Mouse (Mus musculus) lung, postnatal 36 days (tissue): ENCODE results near the gene Usp54.

ENCODE experiments used
- DNase-seq: peaks from one replicate; pipeline ENCODE4 v3.0.0; 2022; ENCODE audit warnings: mixed read lengths

Gene Usp54

DNA sequence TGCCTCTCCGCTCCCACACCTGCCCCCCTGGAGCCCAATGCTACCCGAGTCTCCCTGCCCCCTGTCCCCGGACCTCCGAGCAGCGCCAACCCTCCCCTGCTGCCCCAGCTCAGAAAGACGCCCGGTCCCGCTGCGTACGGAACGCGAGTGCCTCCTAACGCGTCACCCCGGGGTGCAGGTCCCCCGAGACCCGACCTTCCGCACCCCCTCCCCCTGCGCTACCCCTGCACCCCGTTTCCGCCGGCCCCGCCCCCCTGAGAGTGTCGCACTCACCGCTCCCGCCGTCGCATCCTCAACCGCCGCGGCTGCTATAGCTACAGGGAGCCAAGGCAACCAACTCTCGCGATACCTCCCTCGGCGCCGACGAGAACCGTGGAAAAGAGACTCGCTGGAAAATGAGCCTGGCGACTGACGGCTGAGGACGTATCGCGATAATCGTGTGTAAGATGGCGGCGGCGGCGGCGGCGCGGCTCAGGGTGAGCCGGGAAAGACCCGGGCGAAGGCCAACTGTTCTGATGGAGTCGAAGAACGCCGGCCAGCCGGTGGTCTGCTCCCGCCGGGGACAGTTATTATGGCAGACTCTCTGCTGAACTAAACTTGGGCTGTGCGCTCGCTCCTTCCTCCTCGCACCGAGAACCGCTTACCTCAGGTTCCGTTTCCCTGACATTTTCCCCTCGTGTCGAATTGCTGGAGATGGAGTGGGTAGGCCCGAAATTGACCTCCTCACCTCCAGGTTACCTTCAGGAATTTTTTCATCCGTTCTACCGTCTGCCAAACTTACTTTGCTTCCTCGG is at the start of gene Usp54:
Usp54 (minus strand) TSS at position 420 of the 794 bp plus-strand sequence.
- DNase-seq, result peak; percentile 99

- DNase-seq, result no peak
Observed at GRCm38 (mm10) chr14:20689009-20689408, 48.1 kb upstream of the Usp54 start.

- DNase-seq, result no peak
Observed at GRCm38 (mm10) chr14:20686576-20686975, 45.7 kb upstream of the Usp54 start.

GRCm38 (mm10) chr14:20682498-20682897 is 41.6 kb upstream of the Usp54 start:
- peak; percentile 53 for DNase-seq

DNA sequence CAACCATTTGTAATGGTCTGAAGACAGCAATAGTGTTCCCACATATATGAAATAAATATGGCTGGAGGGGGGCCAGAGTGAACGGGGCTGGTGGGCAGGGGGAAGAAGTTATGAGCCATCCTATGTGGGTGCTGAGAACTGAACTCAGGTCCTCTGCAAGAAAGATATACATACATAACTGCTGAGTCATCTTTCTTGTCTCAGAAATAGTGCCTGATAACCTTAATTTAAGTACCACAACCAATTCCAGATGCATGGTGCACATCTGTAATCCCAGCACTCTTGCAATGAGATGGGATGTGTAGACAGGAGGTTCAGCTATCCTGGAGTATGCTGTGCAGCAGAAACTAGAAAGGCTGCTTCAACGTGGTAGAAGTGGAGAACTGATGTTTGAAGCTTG is 40.9 kb upstream of the Usp54 start:
- no peak for DNase-seq

DNA sequence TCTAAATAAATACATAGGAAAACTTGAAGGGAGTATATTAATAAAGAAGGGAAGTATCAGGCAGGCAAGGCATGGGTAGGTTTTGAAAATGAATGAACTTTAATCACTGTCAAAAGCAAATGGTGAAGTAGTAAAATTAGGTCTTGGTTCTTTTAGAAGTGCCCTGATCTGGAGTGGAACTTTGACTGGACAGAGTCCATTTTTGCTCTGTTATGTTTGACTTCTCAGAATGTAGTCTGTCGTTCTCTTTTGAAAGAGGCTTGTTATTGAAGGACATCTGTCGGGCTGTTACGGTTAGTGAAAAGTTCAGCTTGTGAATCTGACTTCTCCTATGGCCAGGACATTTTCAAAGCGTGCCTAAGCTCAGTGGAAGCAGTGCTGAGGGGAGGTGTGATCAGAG is 37.0 kb upstream of the Usp54 start:
- DNase-seq, result no peak

DNA sequence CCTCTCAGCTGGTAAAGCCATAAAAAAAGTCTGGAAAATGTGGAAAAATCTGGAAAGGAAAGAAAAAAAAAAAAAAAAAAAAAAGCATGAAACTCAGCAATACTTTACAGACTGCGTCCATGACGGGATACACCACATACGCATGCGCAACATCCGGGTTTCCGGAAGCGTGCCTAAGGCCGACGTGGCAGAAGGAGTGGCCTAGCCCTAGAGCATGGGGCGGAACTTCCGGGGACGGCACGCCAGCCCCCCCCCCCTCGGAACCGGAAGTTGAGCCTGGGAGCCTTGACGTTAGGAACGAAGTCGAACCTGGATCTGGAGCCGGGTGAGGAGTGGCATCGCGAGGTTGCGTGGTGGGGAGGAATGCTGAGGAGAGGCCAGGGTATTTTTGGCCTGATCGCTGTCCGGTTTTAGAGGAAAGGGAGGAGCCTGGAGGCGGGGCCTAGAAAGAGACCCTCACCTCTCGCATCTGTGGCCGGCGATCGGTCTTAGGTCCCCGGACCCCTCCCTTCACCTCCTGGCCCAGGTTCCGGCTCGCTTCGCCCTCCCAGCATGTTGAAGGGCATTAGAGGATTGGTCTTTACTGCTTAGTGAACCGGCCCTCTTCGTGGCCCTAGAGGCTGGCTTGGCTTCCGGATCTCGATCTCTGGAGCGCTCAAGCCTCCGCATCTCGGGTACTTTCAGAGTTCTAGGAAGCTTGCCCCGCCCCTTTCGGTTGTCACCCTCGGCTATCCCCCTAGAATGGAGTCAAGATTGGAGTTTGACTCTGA is 33.4 kb upstream of the Usp54 start, which contains the start of gene Sec24c:
Sec24c (plus strand) TSS at position 245 of the 770 bp plus-strand sequence.
- peak; percentile 97 for DNase-seq

DNA sequence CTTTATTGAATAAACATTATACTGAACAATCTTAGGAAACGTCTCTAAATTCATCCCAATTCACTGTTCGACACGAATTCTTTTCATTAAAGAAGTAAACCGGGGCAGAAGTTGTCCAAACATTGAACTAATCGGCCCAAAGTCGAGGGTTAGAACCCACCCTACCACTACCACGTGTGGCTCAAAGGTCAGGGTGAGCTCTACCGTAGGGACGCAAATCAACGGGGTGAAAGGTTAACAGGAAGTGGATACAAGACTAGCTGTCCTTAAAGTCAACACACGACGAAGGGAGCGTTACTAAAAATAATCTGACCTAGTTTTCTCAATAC is 32.8 kb upstream of the Usp54 start:
- DNase-seq, result no peak

GRCm38 (mm10) chr14:20672990-20673389 is 32.1 kb upstream of the Usp54 start:
- peak; percentile 66 for DNase-seq

- no peak for DNase-seq
Observed at GRCm38 (mm10) chr14:20668154-20668810, 27.4 kb upstream of the Usp54 start, which contains the start of gene Synpo2l. Synpo2l (minus strand) TSS chr14:20668354.

DNA sequence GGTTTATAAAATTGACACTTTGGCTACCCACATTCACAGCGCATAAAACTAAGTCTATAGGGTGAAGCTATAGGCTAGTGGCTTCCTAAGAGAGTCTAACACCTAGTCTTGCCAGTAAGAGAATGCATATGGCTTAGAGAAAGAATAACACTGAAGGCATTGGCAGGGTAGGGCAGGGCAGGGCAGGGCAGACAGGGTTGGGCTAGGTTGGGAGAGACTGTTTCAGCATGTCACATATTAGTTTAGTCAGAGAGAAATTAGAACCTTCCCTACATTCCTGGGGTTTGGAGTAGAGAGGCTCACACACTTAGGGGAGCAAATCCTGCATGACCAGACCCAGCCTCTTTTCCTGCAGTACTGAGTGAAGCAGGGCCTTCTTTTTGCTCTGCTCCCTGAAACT is 26.6 kb upstream of the Usp54 start:
- DNase-seq, result no peak

GRCm38 (mm10) chr14:20664436-20664835 is 23.6 kb upstream of the Usp54 start:
- no peak for DNase-seq

DNA sequence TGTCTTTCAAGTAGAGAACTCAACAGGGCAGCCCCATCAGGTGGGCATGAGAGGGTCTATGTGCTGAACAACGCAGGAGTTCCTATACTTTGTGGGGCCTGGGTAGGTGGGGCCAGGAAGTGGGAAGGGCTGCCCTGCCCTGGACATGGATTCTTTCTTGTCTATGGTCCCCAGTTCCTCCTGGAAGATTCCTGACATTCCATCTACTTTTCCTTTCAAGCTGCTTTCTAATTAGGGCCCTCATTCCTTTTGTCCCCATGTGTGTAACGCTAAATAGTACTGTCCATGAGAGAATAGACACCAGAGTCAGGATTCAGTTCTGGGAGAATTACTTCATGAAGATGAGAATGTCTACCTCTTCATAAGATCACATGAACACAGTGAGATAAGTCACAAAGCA is 22.7 kb upstream of the Usp54 start:
- DNase-seq, result no peak

DNA sequence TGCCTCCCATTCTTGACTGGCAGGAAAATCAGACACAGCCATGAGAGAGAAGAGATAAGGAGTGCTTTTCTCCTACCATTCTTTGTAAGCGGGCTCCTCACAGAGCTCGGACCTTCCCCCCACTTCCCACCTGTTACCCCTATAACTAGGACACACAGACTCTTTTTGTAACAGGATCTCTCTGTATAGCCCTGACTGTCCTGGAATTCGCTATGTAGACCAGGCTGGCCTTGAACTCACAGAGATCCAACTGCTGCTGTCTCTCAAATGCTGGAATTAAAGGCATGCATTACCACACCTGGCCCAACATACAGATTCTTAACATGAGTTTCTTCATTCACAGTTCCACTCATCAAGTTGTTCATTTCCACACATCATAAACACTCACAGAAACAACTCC is 21.9 kb upstream of the Usp54 start:
- DNase-seq, result no peak

DNA sequence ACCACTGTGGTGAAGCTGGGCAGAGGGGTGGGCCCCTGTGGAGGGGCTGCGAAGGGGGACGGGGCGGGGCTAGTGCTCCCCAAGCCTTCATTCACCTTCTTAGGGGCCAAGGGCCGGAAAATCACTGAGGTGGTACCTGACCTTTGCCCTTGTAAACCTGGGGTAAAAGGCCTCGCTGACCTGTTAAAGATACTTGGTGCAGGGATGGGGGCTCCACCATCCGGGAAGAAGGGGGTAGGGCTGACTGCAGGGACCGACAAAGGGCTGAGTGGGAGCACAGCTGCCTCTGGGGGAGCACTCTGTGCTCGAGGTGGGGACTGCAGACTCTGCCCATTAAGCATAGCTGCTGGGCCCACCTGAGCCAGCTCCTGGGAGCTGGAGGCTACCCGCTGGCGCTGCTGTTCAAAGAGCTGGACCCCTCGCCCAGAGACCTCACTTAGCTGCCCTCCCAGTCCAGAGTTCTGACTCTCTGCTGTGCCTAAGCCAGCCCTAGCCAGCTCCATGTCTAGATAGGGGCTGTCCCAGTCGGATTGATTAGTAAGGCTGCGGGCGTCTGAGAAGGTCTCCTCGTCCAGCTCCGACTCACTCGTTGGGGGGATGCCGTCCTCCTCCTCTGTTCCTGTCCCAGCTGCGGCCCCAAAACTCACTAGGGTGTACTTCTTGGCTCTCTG is 20.9 kb upstream of the Usp54 start:
- no peak for DNase-seq

GRCm38 (mm10) chr14:20660827-20661660 is 20.2 kb upstream of the Usp54 start:
- DNase-seq, result peak; percentile 98

- no peak for DNase-seq
Observed at GRCm38 (mm10) chr14:20659687-20660086, 18.8 kb upstream of the Usp54 start.

DNA sequence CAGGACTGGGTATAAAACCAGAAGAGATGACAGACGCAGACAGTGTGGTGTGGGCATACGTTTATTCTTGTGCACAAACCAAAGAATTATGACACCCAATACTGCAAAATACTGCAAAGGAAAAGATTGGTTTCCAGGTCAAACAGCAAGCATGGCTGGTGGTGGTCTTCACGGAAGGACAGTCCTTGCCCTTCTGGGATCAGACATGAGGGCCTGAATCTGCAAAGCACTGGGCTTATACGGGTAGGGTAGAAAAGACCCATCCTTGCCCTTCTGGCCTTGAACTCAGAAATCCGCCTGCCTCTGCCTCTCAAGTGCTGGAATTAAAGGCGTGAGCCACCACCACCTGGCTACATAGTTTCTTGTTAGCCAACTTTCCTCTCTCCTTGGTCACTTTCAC is 18.0 kb upstream of the Usp54 start:
- DNase-seq, result no peak

- DNase-seq, result peak; percentile 82
Observed at GRCm38 (mm10) chr14:20658326-20658725, 17.5 kb upstream of the Usp54 start.

- no peak for DNase-seq
Observed at GRCm38 (mm10) chr14:20656361-20656760, 15.5 kb upstream of the Usp54 start, which contains the start of gene Myoz1. Myoz1 (minus strand) TSS chr14:20656540.

DNA sequence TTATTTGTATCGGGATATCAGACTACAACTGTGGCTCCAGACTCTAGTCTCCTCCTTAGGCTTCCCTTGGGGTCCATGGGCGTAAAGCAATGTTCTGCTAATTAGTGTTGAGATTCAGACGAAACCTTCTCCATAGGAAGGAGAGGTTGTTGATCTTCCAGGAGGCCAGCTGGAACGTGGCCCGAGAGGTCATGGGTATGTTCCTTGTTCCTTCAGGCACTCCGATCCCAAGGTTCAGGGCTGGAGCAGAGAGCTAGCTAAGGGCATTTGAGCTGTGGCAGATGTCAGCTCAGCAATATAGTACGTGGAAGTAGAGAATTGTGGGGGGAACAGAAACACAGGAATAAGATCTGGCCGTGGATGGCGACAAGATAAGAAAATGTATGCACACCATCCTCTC is 14.9 kb upstream of the Usp54 start:
- DNase-seq, result no peak
